Mouse (Mus musculus): ENCODE data around the gene Osbpl2. TPM values are rescaled to one million over a fixed set of nuclear protein-coding genes. Genes with fewer than 3 reads are reported as not detected.

Gene Osbpl2
- polyA plus RNA-seq, 1 experiment from 2014 or later, result 35.2 TPM

DNA sequence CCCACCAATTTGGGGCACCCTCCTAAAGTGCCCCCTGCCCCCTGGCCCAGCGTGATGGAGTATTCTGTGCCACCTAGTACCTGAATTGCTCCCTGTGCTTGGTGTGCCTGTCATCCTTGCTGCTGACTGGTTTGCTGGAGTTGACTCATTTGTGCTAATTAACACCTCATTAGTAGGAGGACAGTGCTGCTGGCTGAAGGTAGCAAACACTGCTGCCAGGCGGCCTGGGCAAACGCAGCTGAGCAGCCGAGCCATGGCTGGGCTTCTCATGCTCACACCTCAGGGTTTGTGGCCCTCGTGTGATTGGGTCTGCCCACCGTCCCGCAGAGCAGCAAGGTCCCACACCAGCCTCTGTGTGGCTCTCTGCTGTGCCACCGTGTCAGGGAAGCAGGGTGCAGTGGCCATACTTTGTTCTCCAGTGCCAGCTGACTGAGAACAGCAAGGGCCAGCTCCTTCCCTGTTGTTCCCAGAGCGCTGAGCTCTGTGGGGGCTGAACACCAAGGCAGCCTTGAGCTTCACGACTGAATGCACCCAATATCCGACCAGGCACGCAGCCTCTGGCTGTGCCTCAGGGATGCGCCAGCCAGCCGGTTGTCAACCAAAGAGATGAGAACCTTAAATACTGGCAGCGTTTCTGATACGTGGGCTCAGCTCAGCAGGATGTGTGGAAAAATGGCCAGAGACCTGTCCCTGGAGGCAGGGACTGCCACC lies 33.0 kb upstream of the Osbpl2 start:
- 0 out of 2 replicates have a peak, but pooled peaks have one; percentile 25 for ATAC-seq (ENCODE audit: low FRiP score, low TSS enrichment)
- H3K36me3 ChIP-seq (ENCODE audit: insufficient read depth, low read length), result peaks cover 9% of the 10 kb centered on the region
- 42% methylated on average over 16 of the region's 16 CpGs for WGBS

DNA sequence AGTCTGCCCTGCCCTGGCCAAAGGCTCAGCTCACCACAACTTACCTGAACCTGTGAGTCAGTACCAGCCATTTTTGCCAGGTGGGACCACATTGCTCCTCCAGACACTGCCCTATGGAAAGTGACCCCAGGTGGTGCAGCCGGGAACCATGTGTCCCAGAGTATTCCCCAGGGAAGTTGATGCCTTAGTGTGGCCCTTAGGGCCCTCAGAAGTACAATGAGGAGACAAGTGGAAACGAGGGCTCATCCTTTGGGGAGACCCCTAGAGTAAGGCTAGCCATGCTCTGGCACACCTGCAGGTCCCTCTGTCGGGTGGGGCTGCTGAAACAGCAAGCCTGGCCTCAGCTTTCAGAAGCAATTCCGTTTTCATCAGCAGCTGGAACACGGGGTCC lies 32.5 kb upstream of the Osbpl2 start:
- ATAC-seq (ENCODE audit: low FRiP score, low TSS enrichment), result no peak
- Histone ChIP-seq H3K4me3 (ENCODE audit: low read length) (no peak overlapping the region), H3K9me3 (ENCODE audit: low read length) (peaks cover 3% of the 10 kb centered on the region; the same call in 1 of the 2 replicates), H3K4me2 (replicated peaks; ENCODE audit: low read depth, low read length) (no peak overlapping the region), H3K36me3 (ENCODE audit: insufficient read depth, low read length) (peaks cover 9% of the 10 kb centered on the region), H3K9ac (replicated peaks; ENCODE audit: low read length) (no peak overlapping the region), H3K27me3 (ENCODE audit: insufficient read depth, low read length) (no peaks in the 10 kb centered on the region), H3K27ac (ENCODE audit: low read length) (no peak overlapping the region), H3K4me1 (ENCODE audit: insufficient read depth, low read length) (peaks cover 20% of the 10 kb centered on the region)
- 84% methylated on average over 5 of the region's 5 CpGs for WGBS

More for the DNA sequence above, 33.0 kb upstream of the Osbpl2 start:
- Histone ChIP-seq H3K4me2 (replicated peaks; ENCODE audit: low read depth, low read length) (no peak overlapping the region), H3K9ac (replicated peaks; ENCODE audit: low read length) (no peak overlapping the region), H3K4me1 (ENCODE audit: insufficient read depth, low read length) (peaks cover 20% of the 10 kb centered on the region), H3K27ac (ENCODE audit: low read length) (no peak overlapping the region), H3K4me3 (ENCODE audit: low read length) (no peak overlapping the region), H3K9me3 (ENCODE audit: low read length) (peaks cover 3% of the 10 kb centered on the region; the same call in 1 of the 2 replicates), H3K27me3 (ENCODE audit: insufficient read depth, low read length) (no peaks in the 10 kb centered on the region)

DNA sequence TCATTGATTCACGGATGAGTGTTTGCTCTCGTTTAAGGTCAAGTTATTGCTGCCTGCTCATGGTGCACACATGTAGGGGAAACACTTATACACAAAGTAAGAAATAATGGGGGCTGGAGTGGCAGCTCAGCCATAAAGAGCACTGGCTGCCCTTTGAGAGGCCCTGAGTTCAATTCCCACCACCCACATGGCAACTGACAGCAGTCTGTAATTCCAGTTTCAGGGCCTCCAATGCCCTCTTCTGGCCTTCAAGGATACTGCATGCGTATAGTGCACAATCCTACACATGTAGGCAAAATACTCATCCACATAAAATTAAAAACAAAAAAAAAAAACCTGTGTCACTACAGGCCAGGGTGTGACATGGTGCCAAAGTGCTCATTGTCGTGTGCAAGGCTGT lies 31.6 kb upstream of the Osbpl2 start:
- no peak for ATAC-seq (ENCODE audit: low FRiP score, low TSS enrichment)
- WGBS, result 78% methylated on average over 4 of the region's 4 CpGs
- peaks cover 9% of the 10 kb centered on the region for H3K36me3 ChIP-seq (ENCODE audit: insufficient read depth, low read length)
- H3K27me3 ChIP-seq (ENCODE audit: insufficient read depth, low read length), result no peaks in the 10 kb centered on the region
- H3K4me1 ChIP-seq (ENCODE audit: insufficient read depth, low read length), result peaks cover 20% of the 10 kb centered on the region
- peaks cover 3% of the 10 kb centered on the region; the same call in 1 of the 2 replicates for H3K9me3 ChIP-seq (ENCODE audit: low read length)
- no peak overlapping the region for H3K4me2 ChIP-seq (replicated peaks; ENCODE audit: low read depth, low read length)
- no peak overlapping the region for H3K4me3 ChIP-seq (ENCODE audit: low read length)
- H3K27ac ChIP-seq (ENCODE audit: low read length), result no peak overlapping the region
- no peak overlapping the region for H3K9ac ChIP-seq (replicated peaks; ENCODE audit: low read length)

DNA sequence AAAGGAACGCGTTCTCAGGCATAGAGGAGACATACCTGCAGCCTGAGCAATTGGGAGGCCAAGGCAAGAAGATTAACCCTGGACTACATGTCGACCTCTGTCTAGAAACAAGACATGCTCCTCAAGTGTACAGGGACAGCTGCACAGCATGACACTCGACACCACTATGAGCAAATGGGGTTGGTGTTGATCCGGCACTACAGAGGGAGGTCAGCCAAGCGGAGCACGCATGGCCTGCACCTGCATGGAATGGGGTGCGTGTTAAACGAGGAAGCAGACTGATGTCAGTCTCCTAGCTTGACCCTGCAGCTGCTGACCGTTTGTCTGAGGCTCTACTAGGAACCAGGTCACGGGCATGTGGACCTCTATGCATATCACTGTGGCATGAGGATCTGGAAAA lies 28.8 kb upstream of the Osbpl2 start:
- no peaks in the 10 kb centered on the region for H3K27me3 ChIP-seq (ENCODE audit: insufficient read depth, low read length)
- peaks cover 3% of the 10 kb centered on the region; the same call in 1 of the 2 replicates for H3K9me3 ChIP-seq (ENCODE audit: low read length)
- no peak overlapping the region for H3K4me3 ChIP-seq (ENCODE audit: low read length)
- peaks cover 9% of the 10 kb centered on the region; the same call in 1 of the 2 replicates for H3K4me1 ChIP-seq (ENCODE audit: insufficient read depth, low read length)
- no peak overlapping the region for H3K4me2 ChIP-seq (replicated peaks; ENCODE audit: low read depth, low read length)
- ATAC-seq (ENCODE audit: low FRiP score, low TSS enrichment), result peak; percentile 47; the same call in 1 of the 2 replicates
- no peak overlapping the region for H3K27ac ChIP-seq (ENCODE audit: low read length)
- H3K9ac ChIP-seq (replicated peaks; ENCODE audit: low read length), result no peak overlapping the region
- H3K36me3 ChIP-seq (ENCODE audit: insufficient read depth, low read length), result peaks cover 3% of the 10 kb centered on the region; the same call in 1 of the 2 replicates
- WGBS, result 39% methylated on average over 11 of the region's 11 CpGs

DNA sequence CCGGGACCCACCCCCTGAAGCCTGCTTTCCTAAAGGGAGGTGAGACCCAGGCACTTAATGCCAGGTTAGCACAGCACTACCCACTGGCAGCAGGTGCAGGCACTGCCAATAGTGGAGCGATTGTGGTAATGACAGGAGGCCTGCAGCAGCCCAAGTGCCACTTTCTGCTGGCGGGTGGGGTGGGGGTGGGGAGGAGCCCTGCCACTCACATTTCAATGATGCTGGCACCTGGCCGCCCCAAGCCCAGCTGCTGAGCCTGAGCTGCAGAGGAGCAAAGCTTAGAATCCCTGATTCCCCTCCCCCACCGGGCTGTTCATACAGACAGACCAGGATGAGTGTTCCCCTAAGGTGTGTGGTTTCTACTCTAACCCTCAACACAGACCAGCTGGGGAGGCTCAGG lies 23.4 kb upstream of the Osbpl2 start:
- WGBS, result 35% methylated on average over 5 of the region's 5 CpGs
- 0 out of 2 replicates have a peak, but pooled peaks have one; percentile 15 for ATAC-seq (ENCODE audit: low FRiP score, low TSS enrichment)

GRCm38 (mm10) chr2:180097585-180097984 lies 21.5 kb upstream of the Osbpl2 start:
- Histone ChIP-seq H3K36me3 (ENCODE audit: insufficient read depth, low read length) (no peaks in the 10 kb centered on the region), H3K9me3 (ENCODE audit: low read length) (no peaks in the 10 kb centered on the region), H3K4me1 (ENCODE audit: insufficient read depth, low read length) (no peaks in the 10 kb centered on the region), H3K27me3 (ENCODE audit: insufficient read depth, low read length) (peaks cover 40% of the 10 kb centered on the region), H3K9ac (replicated peaks; ENCODE audit: low read length) (no peak overlapping the region), H3K27ac (ENCODE audit: low read length) (no peak overlapping the region), H3K4me3 (ENCODE audit: low read length) (no peak overlapping the region), H3K4me2 (replicated peaks; ENCODE audit: low read depth, low read length) (no peak overlapping the region)
- ATAC-seq (ENCODE audit: low FRiP score, low TSS enrichment), result no peak
- WGBS, result 40% methylated on average over 3 of the region's 3 CpGs

More for the DNA sequence above, 23.4 kb upstream of the Osbpl2 start:
- Histone ChIP-seq H3K4me3 (ENCODE audit: low read length) (no peak overlapping the region), H3K27me3 (ENCODE audit: insufficient read depth, low read length) (peaks cover 21% of the 10 kb centered on the region), H3K36me3 (ENCODE audit: insufficient read depth, low read length) (no peaks in the 10 kb centered on the region), H3K9me3 (ENCODE audit: low read length) (no peaks in the 10 kb centered on the region), H3K4me2 (replicated peaks; ENCODE audit: low read depth, low read length) (no peak overlapping the region), H3K9ac (replicated peaks; ENCODE audit: low read length) (no peak overlapping the region), H3K27ac (ENCODE audit: low read length) (no peak overlapping the region), H3K4me1 (ENCODE audit: insufficient read depth, low read length) (no peaks in the 10 kb centered on the region)

- Histone ChIP-seq H3K9me3 (ENCODE audit: low read length) (no peaks in the 10 kb centered on the region), H3K9ac (replicated peaks; ENCODE audit: low read length) (no peak overlapping the region), H3K36me3 (ENCODE audit: insufficient read depth, low read length) (no peaks in the 10 kb centered on the region), H3K4me2 (replicated peaks; ENCODE audit: low read depth, low read length) (no peak overlapping the region), H3K4me1 (ENCODE audit: insufficient read depth, low read length) (peaks cover 3% of the 10 kb centered on the region), H3K27me3 (ENCODE audit: insufficient read depth, low read length) (peaks cover 46% of the 10 kb centered on the region), H3K4me3 (ENCODE audit: low read length) (no peak overlapping the region), H3K27ac (ENCODE audit: low read length) (no peak overlapping the region)
- ATAC-seq (ENCODE audit: low FRiP score, low TSS enrichment), result no peak
- 46% methylated on average over 5 of the region's 5 CpGs for WGBS
These were observed 20.9 kb upstream of the Osbpl2 start for GRCm38 (mm10) chr2:180098167-180098566.

DNA sequence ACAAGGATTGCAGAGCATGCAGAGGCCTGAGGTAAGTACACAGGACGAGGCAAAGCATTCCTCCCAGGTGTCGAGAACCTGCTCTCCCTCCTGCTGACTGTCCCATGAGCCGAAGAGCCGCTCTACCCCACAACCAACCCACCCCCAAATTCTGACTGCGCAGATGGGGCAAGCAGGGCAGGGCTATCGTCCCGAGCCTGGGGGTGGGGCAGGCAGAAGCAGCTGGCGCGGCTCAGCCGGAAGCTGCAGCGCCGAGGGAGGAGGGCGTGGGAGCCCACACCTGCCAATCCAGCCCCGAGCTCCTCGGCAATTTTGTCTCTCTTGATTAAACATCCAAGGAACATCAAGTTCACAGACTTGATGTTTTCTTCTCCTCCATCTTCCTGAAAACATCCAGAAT lies 19.6 kb upstream of the Osbpl2 start:
- no peak overlapping the region for H3K4me3 ChIP-seq (ENCODE audit: low read length)
- H3K4me2 ChIP-seq (replicated peaks; ENCODE audit: low read depth, low read length), result no peak overlapping the region
- H3K27me3 ChIP-seq (ENCODE audit: insufficient read depth, low read length), result peaks cover 58% of the 10 kb centered on the region
- no peak overlapping the region for H3K9ac ChIP-seq (replicated peaks; ENCODE audit: low read length)
- H3K27ac ChIP-seq (ENCODE audit: low read length), result no peak overlapping the region
- H3K4me1 ChIP-seq (ENCODE audit: insufficient read depth, low read length), result peaks cover 13% of the 10 kb centered on the region
- no peaks in the 10 kb centered on the region for H3K36me3 ChIP-seq (ENCODE audit: insufficient read depth, low read length)
- H3K9me3 ChIP-seq (ENCODE audit: low read length), result no peaks in the 10 kb centered on the region
- WGBS, result 1% methylated on average over 15 of the region's 15 CpGs
- ATAC-seq (ENCODE audit: low FRiP score, low TSS enrichment), result no peak

GRCm38 (mm10) chr2:180103151-180103977 lies 15.7 kb upstream of the Osbpl2 start:
- Histone ChIP-seq H3K4me2 (replicated peaks; ENCODE audit: low read depth, low read length) (peak overlapping the region; percentile 94), H3K27ac (ENCODE audit: low read length) (no peak overlapping the region), H3K4me3 (ENCODE audit: low read length) (peak overlapping the region; percentile 53), H3K27me3 (ENCODE audit: insufficient read depth, low read length) (peaks cover 70% of the 10 kb centered on the region), H3K36me3 (ENCODE audit: insufficient read depth, low read length) (no peaks in the 10 kb centered on the region), H3K4me1 (ENCODE audit: insufficient read depth, low read length) (peaks cover 16% of the 10 kb centered on the region), H3K9me3 (ENCODE audit: low read length) (no peaks in the 10 kb centered on the region), H3K9ac (replicated peaks; ENCODE audit: low read length) (no peak overlapping the region)
- no peak for ATAC-seq (ENCODE audit: low FRiP score, low TSS enrichment)
- WGBS, result under 1% methylated on average over 48 of the region's 57 CpGs

Measured in kidney, embryonic 16.5 days (tissue).